Mouse (Mus musculus): Measurements from ENCODE around the gene Atp1a4. TPM values are rescaled to one million over a fixed set of nuclear protein-coding genes. Genes with fewer than 3 reads are reported as not detected.

The Atp1a4 gene
- polyA plus RNA-seq, 1 experiment from 2014 or later = not detected

DNA sequence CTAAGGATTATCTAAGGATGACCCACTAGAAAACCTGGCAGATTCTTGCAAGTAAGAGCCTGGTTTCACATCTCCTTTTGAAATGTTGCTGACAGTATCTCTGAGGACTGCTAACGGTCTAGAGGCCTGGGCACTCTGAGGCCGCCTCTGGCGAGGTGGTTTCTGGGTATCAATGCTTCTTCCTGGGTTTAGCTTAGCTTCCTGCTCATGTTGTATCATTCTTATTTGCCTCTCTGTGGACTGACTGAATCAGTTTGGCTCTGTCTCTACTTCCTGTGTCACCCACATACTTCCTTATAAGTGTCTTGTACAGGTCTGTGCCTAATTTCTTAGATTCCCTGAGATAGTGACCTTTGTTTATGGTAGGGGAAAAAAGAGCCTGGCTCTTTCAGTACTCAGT is 19.0 kb upstream of the Atp1a4 start:
- H3K4me2 ChIP-seq (ENCODE audit: low read depth, severe bottlenecking) = no peak overlapping the region
- no peaks in the 10 kb centered on the region for H3K27me3 ChIP-seq (ENCODE audit: control insufficient read depth, insufficient read depth, low read length)
- ATAC-seq (ENCODE audit: insufficient number of reproducible peaks, low FRiP score, low TSS enrichment, low read depth) = no peak
- WGBS = 80% methylated on average over 3 of the region's 3 CpGs
- H3K27ac ChIP-seq (replicated peaks; ENCODE audit: low read depth, low read length) = no peak overlapping the region
- no peaks in the 10 kb centered on the region for H3K36me3 ChIP-seq (ENCODE audit: control insufficient read depth, insufficient read depth, low read length)
- H3K4me1 ChIP-seq (ENCODE audit: control insufficient read depth, insufficient read depth, low read length) = no peaks in the 10 kb centered on the region
- no peak for DNase-seq (ENCODE audit: low spot score)
- no peaks in the 10 kb centered on the region for H3K9me3 ChIP-seq (ENCODE audit: control insufficient read depth, low read length)
- H3K9ac ChIP-seq (ENCODE audit: low read length) = no peak overlapping the region
- no peak overlapping the region for H3K4me3 ChIP-seq (ENCODE audit: low read depth, low read length)

DNA sequence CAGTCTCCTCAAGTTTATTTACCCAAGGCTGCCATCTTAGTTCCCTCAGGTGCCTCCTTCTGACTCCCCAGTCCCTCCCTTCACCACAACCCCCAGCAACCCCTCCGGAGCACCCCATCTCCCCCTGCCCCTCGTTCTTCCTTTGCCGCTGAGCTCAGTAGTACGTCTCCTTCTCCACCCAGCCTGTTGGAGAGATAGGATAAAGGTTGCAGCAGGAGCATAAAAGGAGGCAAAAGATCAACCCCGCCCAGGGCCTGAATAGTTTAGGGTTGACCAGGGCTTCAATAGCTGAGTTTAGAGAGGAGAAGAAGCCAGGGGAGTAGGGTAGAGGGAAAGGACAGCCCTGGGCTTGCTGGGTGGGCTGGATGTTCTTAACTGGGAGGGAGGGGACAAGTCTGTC is 16.3 kb upstream of the Atp1a4 start:
- no peak for DNase-seq (ENCODE audit: low spot score)
- no peak overlapping the region for H3K4me3 ChIP-seq (ENCODE audit: low read depth, low read length)
- no peaks in the 10 kb centered on the region for H3K36me3 ChIP-seq (ENCODE audit: control insufficient read depth, insufficient read depth, low read length)
- H3K9me3 ChIP-seq (ENCODE audit: control insufficient read depth, low read length) = no peaks in the 10 kb centered on the region
- H3K27me3 ChIP-seq (ENCODE audit: control insufficient read depth, insufficient read depth, low read length) = no peaks in the 10 kb centered on the region
- no peak overlapping the region for H3K9ac ChIP-seq (ENCODE audit: low read length)
- no peak overlapping the region for H3K27ac ChIP-seq (replicated peaks; ENCODE audit: low read depth, low read length)
- 78% methylated on average over 5 of the region's 5 CpGs for WGBS
- H3K4me1 ChIP-seq (ENCODE audit: control insufficient read depth, insufficient read depth, low read length) = no peaks in the 10 kb centered on the region
- no peak for ATAC-seq (ENCODE audit: insufficient number of reproducible peaks, low FRiP score, low TSS enrichment, low read depth)
- H3K4me2 ChIP-seq (ENCODE audit: low read depth, severe bottlenecking) = no peak overlapping the region

DNA sequence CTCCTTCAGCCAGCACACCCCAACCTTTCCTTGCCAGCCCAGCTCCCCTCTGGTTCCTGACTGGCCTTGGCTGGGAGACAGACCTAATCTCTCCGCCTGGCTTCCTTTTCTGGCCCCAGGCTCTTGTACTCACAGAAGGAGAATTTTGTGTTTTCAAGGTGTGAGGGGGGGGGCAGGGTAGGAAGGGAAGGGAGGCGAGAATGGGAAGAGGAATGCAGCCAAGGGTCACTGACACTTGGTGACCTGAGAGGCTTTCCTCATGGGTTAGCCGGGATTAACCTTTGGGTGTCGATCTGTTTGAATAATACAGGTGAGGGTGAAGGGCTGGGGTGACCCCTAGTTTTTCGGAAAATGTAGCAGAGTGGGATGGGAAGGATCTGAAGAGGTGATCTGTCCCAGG is 15.9 kb upstream of the Atp1a4 start:
- Histone ChIP-seq H3K9ac (ENCODE audit: low read length) (no peak overlapping the region), H3K4me3 (ENCODE audit: low read depth, low read length) (no peak overlapping the region), H3K27ac (replicated peaks; ENCODE audit: low read depth, low read length) (no peak overlapping the region), H3K9me3 (ENCODE audit: control insufficient read depth, low read length) (no peaks in the 10 kb centered on the region), H3K36me3 (ENCODE audit: control insufficient read depth, insufficient read depth, low read length) (no peaks in the 10 kb centered on the region), H3K27me3 (ENCODE audit: control insufficient read depth, insufficient read depth, low read length) (no peaks in the 10 kb centered on the region), H3K4me2 (ENCODE audit: low read depth, severe bottlenecking) (no peak overlapping the region), H3K4me1 (ENCODE audit: control insufficient read depth, insufficient read depth, low read length) (no peaks in the 10 kb centered on the region)
- ATAC-seq (ENCODE audit: insufficient number of reproducible peaks, low FRiP score, low TSS enrichment, low read depth) (no peak), DNase-seq (ENCODE audit: low spot score) (no peak)
- WGBS = 62% methylated on average over 5 of the region's 5 CpGs

DNA sequence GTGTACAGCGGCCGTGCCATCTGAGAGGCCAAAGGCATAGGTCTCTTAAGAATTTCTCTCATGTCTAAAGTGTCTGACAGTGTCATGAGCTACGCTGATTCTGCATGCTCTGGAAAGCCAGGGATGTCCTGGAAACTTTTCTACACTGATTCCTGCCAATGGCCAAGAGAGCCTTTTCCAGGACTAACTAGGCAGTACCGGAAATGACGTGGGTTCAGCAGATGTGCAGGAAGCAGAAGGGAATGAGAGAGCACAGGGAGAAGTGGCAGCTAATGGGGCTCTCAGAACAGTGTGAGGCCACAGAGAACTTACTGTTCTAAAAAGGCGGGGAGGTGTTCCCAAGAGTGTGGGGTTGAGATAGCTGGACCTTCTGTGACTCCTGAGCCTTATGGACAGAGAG is 15.2 kb upstream of the Atp1a4 start:
- ATAC-seq (ENCODE audit: insufficient number of reproducible peaks, low FRiP score, low TSS enrichment, low read depth) (no peak), DNase-seq (ENCODE audit: low spot score) (no peak)
- H3K4me3 ChIP-seq (ENCODE audit: low read depth, low read length) = no peak overlapping the region
- no peaks in the 10 kb centered on the region for H3K36me3 ChIP-seq (ENCODE audit: control insufficient read depth, insufficient read depth, low read length)
- no peaks in the 10 kb centered on the region for H3K27me3 ChIP-seq (ENCODE audit: control insufficient read depth, insufficient read depth, low read length)
- WGBS = 89% methylated on average over 6 of the region's 6 CpGs
- no peak overlapping the region for H3K27ac ChIP-seq (replicated peaks; ENCODE audit: low read depth, low read length)
- H3K4me1 ChIP-seq (ENCODE audit: control insufficient read depth, insufficient read depth, low read length) = no peaks in the 10 kb centered on the region
- no peak overlapping the region for H3K4me2 ChIP-seq (ENCODE audit: low read depth, severe bottlenecking)
- H3K9ac ChIP-seq (ENCODE audit: low read length) = no peak overlapping the region
- H3K9me3 ChIP-seq (ENCODE audit: control insufficient read depth, low read length) = no peaks in the 10 kb centered on the region

DNA sequence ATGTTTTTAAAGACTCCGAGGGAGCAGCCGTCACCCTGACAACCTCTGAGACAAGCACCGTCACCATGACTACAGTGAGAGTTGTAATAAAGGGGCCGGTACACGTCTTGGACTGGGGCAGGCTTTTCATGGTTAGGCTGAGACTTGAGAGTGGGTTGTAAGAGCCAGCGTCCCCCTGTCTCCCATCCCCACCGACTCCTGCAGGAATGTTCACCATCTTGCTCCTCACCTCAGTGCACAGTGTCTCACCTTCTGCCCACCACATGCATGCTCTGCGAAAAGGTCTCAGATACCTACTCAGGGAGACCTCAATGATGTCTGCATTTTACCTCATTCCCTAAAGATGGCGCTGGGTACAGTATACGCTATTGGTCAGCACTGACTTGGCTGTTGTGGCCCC is 13.6 kb upstream of the Atp1a4 start:
- H3K27ac ChIP-seq (replicated peaks; ENCODE audit: low read depth, low read length) = no peak overlapping the region

DNA sequence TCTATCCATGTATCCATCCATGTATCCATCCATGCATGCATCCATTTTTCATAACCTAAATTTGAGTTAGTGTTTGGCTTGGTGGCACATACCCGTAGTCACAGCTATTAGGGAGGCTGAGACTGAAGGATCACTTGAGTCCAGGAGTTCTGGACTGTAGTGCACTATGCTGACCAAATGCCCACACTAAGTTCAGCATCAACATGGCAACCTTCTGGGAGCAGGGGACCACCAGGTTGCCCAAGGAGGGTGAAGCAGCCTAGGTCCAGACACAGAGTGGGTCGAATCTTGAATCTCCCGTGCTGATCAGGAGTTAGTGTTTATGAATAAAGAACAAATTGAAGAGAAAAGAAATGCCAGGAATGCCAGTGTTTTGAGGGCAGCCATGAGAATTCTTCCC is 13.0 kb upstream of the Atp1a4 start:
- Histone ChIP-seq H3K27me3 (ENCODE audit: control insufficient read depth, insufficient read depth, low read length) (no peaks in the 10 kb centered on the region), H3K27ac (replicated peaks; ENCODE audit: low read depth, low read length) (no peak overlapping the region), H3K36me3 (ENCODE audit: control insufficient read depth, insufficient read depth, low read length) (no peaks in the 10 kb centered on the region), H3K4me2 (ENCODE audit: low read depth, severe bottlenecking) (no peak overlapping the region), H3K4me1 (ENCODE audit: control insufficient read depth, insufficient read depth, low read length) (no peaks in the 10 kb centered on the region), H3K4me3 (ENCODE audit: low read depth, low read length) (no peak overlapping the region), H3K9ac (ENCODE audit: low read length) (no peak overlapping the region), H3K9me3 (ENCODE audit: control insufficient read depth, low read length) (no peaks in the 10 kb centered on the region)
- ATAC-seq (ENCODE audit: insufficient number of reproducible peaks, low FRiP score, low TSS enrichment, low read depth) = no peak
- 94% methylated on average over 3 of the region's 3 CpGs for WGBS
- no peak for DNase-seq (ENCODE audit: low spot score)

More for the DNA sequence above, 13.6 kb upstream of the Atp1a4 start:
- Histone ChIP-seq H3K36me3 (ENCODE audit: control insufficient read depth, insufficient read depth, low read length) (no peaks in the 10 kb centered on the region), H3K4me2 (ENCODE audit: low read depth, severe bottlenecking) (no peak overlapping the region), H3K4me1 (ENCODE audit: control insufficient read depth, insufficient read depth, low read length) (no peaks in the 10 kb centered on the region), H3K9ac (ENCODE audit: low read length) (no peak overlapping the region), H3K4me3 (ENCODE audit: low read depth, low read length) (no peak overlapping the region), H3K27me3 (ENCODE audit: control insufficient read depth, insufficient read depth, low read length) (no peaks in the 10 kb centered on the region), H3K9me3 (ENCODE audit: control insufficient read depth, low read length) (no peaks in the 10 kb centered on the region)
- 80% methylated on average over 10 of the region's 10 CpGs for WGBS
- ATAC-seq (ENCODE audit: insufficient number of reproducible peaks, low FRiP score, low TSS enrichment, low read depth) = no peak
- no peak for DNase-seq (ENCODE audit: low spot score)

DNA sequence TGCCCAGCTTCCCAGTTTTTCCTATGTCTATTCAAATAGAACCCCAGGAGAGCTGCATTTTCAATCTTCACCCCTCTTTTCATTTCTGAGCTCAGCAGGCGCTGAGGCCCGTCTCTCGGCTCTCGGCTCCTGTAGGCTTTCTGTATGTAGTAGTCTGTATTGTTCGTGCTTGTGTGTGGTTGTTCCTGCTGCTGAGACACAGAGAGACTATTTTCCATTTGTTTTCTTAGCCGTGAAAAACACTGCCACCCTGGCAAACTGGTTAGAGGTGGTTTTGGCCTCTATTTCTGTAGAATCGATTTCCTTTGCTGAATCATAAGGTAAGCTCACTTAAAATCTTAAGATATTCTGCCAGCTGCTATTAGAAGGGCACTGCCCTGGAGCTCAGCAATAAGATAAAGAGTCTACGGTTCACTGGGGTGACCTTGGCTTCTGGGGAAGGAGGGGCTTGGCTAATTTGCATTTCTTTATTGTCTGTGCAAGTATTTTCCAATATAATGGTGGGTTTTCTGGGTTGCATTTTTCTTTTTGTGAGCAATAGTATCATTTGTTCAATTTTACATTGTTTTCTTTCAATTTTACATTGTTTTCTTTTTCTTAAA is 3.4 kb upstream of the Atp1a4 start, which contains the start of gene Igsf8:
Gene Igsf8, plus strand, starts transcription at position 165 of the 602 bp plus-strand sequence.
- Histone ChIP-seq H3K27ac (replicated peaks; ENCODE audit: low read depth, low read length) (no peak within 1 kb of the TSS), H3K4me3 (ENCODE audit: low read depth, low read length) (no peak within 1 kb of the TSS), H3K4me1 (ENCODE audit: control insufficient read depth, insufficient read depth, low read length) (no peaks in the 10 kb centered on the region), H3K4me2 (ENCODE audit: low read depth, severe bottlenecking) (no peak within 1 kb of the TSS), H3K36me3 (ENCODE audit: control insufficient read depth, insufficient read depth, low read length) (no peaks in the 10 kb centered on the region), H3K9ac (ENCODE audit: low read length) (no peak within 1 kb of the TSS), H3K27me3 (ENCODE audit: control insufficient read depth, insufficient read depth, low read length) (no peaks in the 10 kb centered on the region), H3K9me3 (ENCODE audit: control insufficient read depth, low read length) (no peaks in the 10 kb centered on the region)
- no peak for ATAC-seq (ENCODE audit: insufficient number of reproducible peaks, low FRiP score, low TSS enrichment, low read depth)
- WGBS = 73% methylated on average over 8 of the region's 8 CpGs
- DNase-seq (ENCODE audit: low spot score) = no peak

DNA sequence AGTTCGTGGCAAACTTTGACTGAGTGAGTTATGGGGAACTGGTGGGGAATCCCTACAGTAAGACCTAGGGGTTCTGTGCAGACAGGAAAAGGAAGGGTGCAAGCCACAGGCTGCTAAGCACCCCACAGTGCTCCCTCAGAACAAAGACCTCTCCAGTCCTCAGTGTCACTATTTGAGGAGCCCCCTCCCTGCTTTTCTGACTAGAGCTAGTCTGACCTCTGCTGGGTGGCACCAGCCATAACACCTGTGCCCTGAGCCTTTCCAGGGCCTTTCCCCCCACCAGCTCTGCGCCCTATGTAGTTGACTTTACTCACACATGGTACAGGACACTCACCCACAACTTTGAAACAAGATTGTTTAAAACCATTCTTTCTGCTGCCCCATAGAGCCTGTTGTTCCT is 10.5 kb downstream of the Atp1a4 start:
- ATAC-seq (ENCODE audit: insufficient number of reproducible peaks, low FRiP score, low TSS enrichment, low read depth) (peak; percentile 70; the same call in 1 of the 2 replicates), DNase-seq (ENCODE audit: low spot score) (peak; percentile 64)
- H3K36me3 ChIP-seq (ENCODE audit: control insufficient read depth, insufficient read depth, low read length) = no peaks in the 10 kb centered on the region
- no peak overlapping the region for H3K9ac ChIP-seq (ENCODE audit: low read length)
- no peak overlapping the region for H3K4me2 ChIP-seq (ENCODE audit: low read depth, severe bottlenecking)
- peaks cover 12% of the 10 kb centered on the region; the same call in 1 of the 2 replicates for H3K27me3 ChIP-seq (ENCODE audit: control insufficient read depth, insufficient read depth, low read length)
- no peak overlapping the region for H3K4me3 ChIP-seq (ENCODE audit: low read depth, low read length)
- 59% methylated on average over 2 of the region's 2 CpGs for WGBS
- no peaks in the 10 kb centered on the region for H3K4me1 ChIP-seq (ENCODE audit: control insufficient read depth, insufficient read depth, low read length)
- H3K27ac ChIP-seq (replicated peaks; ENCODE audit: low read depth, low read length) = no peak overlapping the region
- H3K9me3 ChIP-seq (ENCODE audit: control insufficient read depth, low read length) = no peaks in the 10 kb centered on the region

DNA sequence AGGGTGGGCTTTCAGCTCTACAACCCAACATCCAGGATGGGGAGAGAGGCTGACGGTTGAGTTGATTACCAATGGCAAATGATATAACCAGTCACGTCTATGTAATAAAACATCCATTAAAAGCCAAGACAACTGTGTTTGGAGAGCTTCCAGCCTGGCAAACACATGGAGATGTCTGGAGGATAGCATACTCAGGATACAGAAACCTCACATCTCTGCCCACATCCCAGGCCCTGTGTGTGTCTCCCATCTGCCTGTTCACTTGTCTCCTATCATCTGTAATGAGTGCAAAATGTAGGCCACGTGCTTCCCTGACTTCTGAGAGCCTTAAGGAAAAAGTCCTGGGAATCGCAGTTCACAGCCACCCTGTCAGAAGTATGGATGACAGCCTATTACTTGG is 11.0 kb downstream of the Atp1a4 start:
- H3K9me3 ChIP-seq (ENCODE audit: control insufficient read depth, low read length) = no peaks in the 10 kb centered on the region
- H3K27ac ChIP-seq (replicated peaks; ENCODE audit: low read depth, low read length) = no peak overlapping the region
- DNase-seq (ENCODE audit: low spot score) = no peak
- peaks cover 12% of the 10 kb centered on the region; the same call in 1 of the 2 replicates for H3K27me3 ChIP-seq (ENCODE audit: control insufficient read depth, insufficient read depth, low read length)
- no peak for ATAC-seq (ENCODE audit: insufficient number of reproducible peaks, low FRiP score, low TSS enrichment, low read depth)
- no peaks in the 10 kb centered on the region for H3K4me1 ChIP-seq (ENCODE audit: control insufficient read depth, insufficient read depth, low read length)
- whole genome bisulfite sequencing = 74% methylated on average over 4 of the region's 4 CpGs
- no peak overlapping the region for H3K4me3 ChIP-seq (ENCODE audit: low read depth, low read length)
- H3K9ac ChIP-seq (ENCODE audit: low read length) = no peak overlapping the region
- no peaks in the 10 kb centered on the region for H3K36me3 ChIP-seq (ENCODE audit: control insufficient read depth, insufficient read depth, low read length)
- no peak overlapping the region for H3K4me2 ChIP-seq (ENCODE audit: low read depth, severe bottlenecking)
